In genomic region chr13:17943306-17944077, GRCm38 (mm10) we compare ENCODE assay signal across 8 mouse cellular contexts. TPM values are rescaled to one million over a fixed set of nuclear protein-coding genes. Genes with fewer than 3 reads are reported as not detected.
DNase-seq lines count a peak whose midpoint lies in the region; ATAC-seq and TF ChIP-seq lines count a peak whose summit lies in the region.

No protein-coding gene starts in this region.

- H3K27ac ChIP-seq in hindbrain, embryonic 13.5 days = peak overlapping the region; percentile 97
- peak overlapping the region; percentile 96 for H3K27ac ChIP-seq in midbrain, embryonic 12.5 days (replicated peaks)

- under 1% methylated on average over 36 of the region's 70 CpGs for WGBS in hindbrain, embryonic 13.5 days
- WGBS in midbrain, embryonic 12.5 days = under 1% methylated on average over 50 of the region's 70 CpGs

- no peak for TF ChIP-seq CTCF in Patski (IDR thresholded peaks at IDR 0.05)

- peak; percentile 81 for ATAC-seq in Patski
- ATAC-seq in hindbrain, embryonic 13.5 days (ENCODE audit: low FRiP score) = peak; percentile 80
- peak; percentile 82 for ATAC-seq in midbrain, embryonic 12.5 days (ENCODE audit: low FRiP score, low read depth)

- POLR2A ChIA-PET in Patski (lab: Charles Lee) = interaction anchor here (1.3 kb wide), 1 partner anchor 49 kb away, joined by 4 read pairs; no protein-coding TSS in a partner anchor

- DNase-seq in left cerebral cortex, adult 18-20 months (ENCODE audit: low spot score in 2 of 2) = peak; percentile 12 to 46
- DNase-seq in left cerebral cortex, adult 11 months (ENCODE audit: low spot score) = no peak
- no peak for DNase-seq in Patski (ENCODE audit: low read depth, low spot score)
- peak; percentile 6 for DNase-seq in left cerebral cortex, postnatal 4 days
- peak; percentile 38 for DNase-seq in thymus, postnatal 25 days

- peaks cover 16% of the 10 kb centered on the region for H3K4me1 ChIP-seq in erythroblast, embryonic 14.5 days (ENCODE audit: control insufficient read depth)
- peaks cover 25% of the 10 kb centered on the region for H3K4me1 ChIP-seq in hindbrain, embryonic 13.5 days (replicated peaks)
- H3K4me1 ChIP-seq in midbrain, embryonic 12.5 days = peaks cover 15% of the 10 kb centered on the region

- intact Hi-C loops in left cerebral cortex, postnatal 4 days (cut with DNase I) = no loop called here

- H3K9me3 ChIP-seq in erythroblast, embryonic 14.5 days (ENCODE audit: control insufficient read depth, low read length) = no peaks in the 10 kb centered on the region
- H3K9me3 ChIP-seq in hindbrain, embryonic 13.5 days = no peaks in the 10 kb centered on the region
- H3K9me3 ChIP-seq in midbrain, embryonic 12.5 days = no peaks in the 10 kb centered on the region

- no peaks in the 10 kb centered on the region for H3K36me3 ChIP-seq in erythroblast, embryonic 14.5 days (ENCODE audit: control insufficient read depth)
- H3K36me3 ChIP-seq in hindbrain, embryonic 13.5 days = no peaks in the 10 kb centered on the region
- 0 out of 2 replicates have a peak, but pooled peaks cover 5% of the 10 kb centered on the region for H3K36me3 ChIP-seq in midbrain, embryonic 12.5 days

- in situ Hi-C loops in Patski (cut with MboI; ENCODE audit: low pct_unique_long_range_greater_than_20kb) = loop anchor here (5.0 kb wide), 2 partner anchors 34 to 46 kb away; no protein-coding TSS in a partner anchor

- CTCF ChIA-PET in Patski (lab: Charles Lee) = no interaction called here

- H3K4me2 ChIP-seq in hindbrain, embryonic 13.5 days = peak overlapping the region; percentile 73
- peak overlapping the region; percentile 77 for H3K4me2 ChIP-seq in midbrain, embryonic 12.5 days (replicated peaks)

- peak overlapping the region; percentile 82 for H3K4me3 ChIP-seq in erythroblast, embryonic 14.5 days (replicated peaks)
- H3K4me3 ChIP-seq in hindbrain, embryonic 13.5 days = peak overlapping the region; percentile 97
- peak overlapping the region; percentile 98 for H3K4me3 ChIP-seq in midbrain, embryonic 12.5 days

- H3K27me3 ChIP-seq in Patski = no peaks in the 10 kb centered on the region
- peaks cover 16% of the 10 kb centered on the region for H3K27me3 ChIP-seq in erythroblast, embryonic 14.5 days (ENCODE audit: control insufficient read depth)
- H3K27me3 ChIP-seq in hindbrain, embryonic 13.5 days = no peaks in the 10 kb centered on the region
- H3K27me3 ChIP-seq in midbrain, embryonic 12.5 days = 0 out of 2 replicates have a peak, but pooled peaks cover 3% of the 10 kb centered on the region

- peak overlapping the region; percentile 96 for H3K9ac ChIP-seq in hindbrain, embryonic 13.5 days
- H3K9ac ChIP-seq in midbrain, embryonic 12.5 days (replicated peaks) = peak overlapping the region; percentile 98

RNA-seq across cellular contexts. Expression of gene Rala, which starts 0.5 kb away (rescaled TPM):
- 10 to 100 TPM; 59.2 to 60.3 TPM for total RNA-seq in left cerebral cortex, adult 18-20 months (2021)
- polyA plus RNA-seq in Patski (2021) = 74.0 TPM
- polyA plus RNA-seq in erythroblast, embryonic 14.5 days (2012) = 0.28 and 0.39 TPM in 2 replicates
- 206 and 207 TPM in 2 replicates for polyA plus RNA-seq in hindbrain, embryonic 13.5 days (2015; fragmentation: Nextera tagmentation; extraction: Ambion mirVana)
- 100 to 1,000 TPM; 183 to 187 TPM for total RNA-seq in left cerebral cortex, postnatal 4 days (2021)
- polyA plus RNA-seq in midbrain, embryonic 12.5 days (2016; fragmentation: Nextera tagmentation; extraction: Ambion mirVana) = 141 TPM in 2 replicates

RNA-seq across cellular contexts. Expression of gene Yae1d1, which starts 49.7 kb away (rescaled TPM):
- total RNA-seq in left cerebral cortex, adult 18-20 months (2021) = 10 to 100 TPM; 24.8 to 27.5 TPM
- polyA plus RNA-seq in Patski (2021) = 21.1 TPM
- 0.17 and 0.39 TPM in 2 replicates for polyA plus RNA-seq in erythroblast, embryonic 14.5 days (2012)
- polyA plus RNA-seq in hindbrain, embryonic 13.5 days (2015; fragmentation: Nextera tagmentation; extraction: Ambion mirVana) = 100 and 102 TPM in 2 replicates
- 10 to 100 TPM; 28.9 to 32.7 TPM for total RNA-seq in left cerebral cortex, postnatal 4 days (2021)
- 89.5 and 94.1 TPM in 2 replicates for polyA plus RNA-seq in midbrain, embryonic 12.5 days (2016; fragmentation: Nextera tagmentation; extraction: Ambion mirVana)

Comparison
In these comparisons a context has a peak if more than half of its experiments do, and no peak if none do; other contexts are left out.
1. DNase-seq: peak in left cerebral cortex, adult 18-20 months (2 of 2), left cerebral cortex, postnatal 4 days (single experiment) and thymus, postnatal 25 days (single experiment); none in left cerebral cortex, adult 11 months (single experiment) and Patski (single experiment).
2. RNA of gene Rala, which starts 0.5 kb away (polyA plus RNA-seq): 206 to 207 TPM in hindbrain, embryonic 13.5 days, 141 TPM in midbrain, embryonic 12.5 days and 74.0 TPM in Patski (single experiment); 0.28 to 0.39 TPM in erythroblast, embryonic 14.5 days; every median in the first group is over 10 times any median in the second.
3. RNA of gene Yae1d1, which starts 49.7 kb away (polyA plus RNA-seq): 100 to 102 TPM in hindbrain, embryonic 13.5 days, 89.5 to 94.1 TPM in midbrain, embryonic 12.5 days and 21.1 TPM in Patski (single experiment); 0.17 to 0.39 TPM in erythroblast, embryonic 14.5 days; every median in the first group is over 10 times any median in the second.
4. Peak in every context shown above with its lines, with median percentiles within 50 percentile points of each other: ATAC-seq and H3K4me3 ChIP-seq.